Mouse (Mus musculus) myocyte (in vitro differentiated cells): ENCODE results near the gene Lenep. TPM values are rescaled to one million over a fixed set of nuclear protein-coding genes. Genes with fewer than 3 reads are reported as not detected.

Experiments
- H3K27me3 ChIP-seq: one replicate; pipeline ENCODE4 v1.6.1; 2011; ENCODE audit not compliant: control insufficient read depth, insufficient read depth, insufficient read length
- H3K36me3 ChIP-seq: one replicate; pipeline ENCODE4 v1.6.1; 2011; ENCODE audit not compliant: control insufficient read depth, insufficient read depth
- H3K4me2 ChIP-seq: one replicate; pipeline ENCODE4 v1.6.1; 2011; ENCODE audit warnings: low read depth, control low read depth
- H3K4me3 ChIP-seq: one replicate; pipeline ENCODE4 v1.5.1; 2011; ENCODE audit warnings: mild to moderate bottlenecking, control low read depth, moderate library complexity
- H3K79me2 ChIP-seq: one replicate; pipeline ENCODE4 v1.6.1; 2011; ENCODE audit not compliant: control insufficient read depth, insufficient read depth
- H3ac ChIP-seq: one replicate; pipeline ENCODE4 v1.6.1; 2011; ENCODE audit not compliant: control insufficient read depth, insufficient read length
- CEBPB ChIP-seq: IDR thresholded peaks from 2 replicates; pipeline ENCODE4 v1.6.1; 2011; ENCODE audit warnings: mild to moderate bottlenecking, moderate library complexity; ENCODE audit not compliant: poor library complexity, insufficient read depth, severe bottlenecking
- E2F4 ChIP-seq: IDR thresholded peaks from one replicate; pipeline ENCODE4 v1.6.1; 2011; ENCODE audit warnings: mild to moderate bottlenecking, control low read depth, moderate library complexity; ENCODE audit not compliant: insufficient read depth
- MAX ChIP-seq: IDR thresholded peaks from one replicate; pipeline ENCODE4 v1.6.1; 2011; ENCODE audit warnings: low read depth, mild to moderate bottlenecking, control low read depth
- MYOD1 ChIP-seq, 3 experiments: IDR thresholded peaks; one replicate each; pipeline ENCODE4 v1.6.1; 2011; ENCODE audit warnings: control low read depth in 2 of 3, low read depth in 2 of 3, mild to moderate bottlenecking in 2 of 3, moderate library complexity in 1 of 3; ENCODE audit not compliant: insufficient read length in 2 of 3, control insufficient read depth in 1 of 3
- MYOG ChIP-seq, 3 experiments: IDR thresholded peaks; one replicate each; pipeline ENCODE4 v1.6.1; 2011; ENCODE audit warnings: control low read depth in 2 of 3, low read depth in 2 of 3, mild to moderate bottlenecking in 2 of 3; ENCODE audit not compliant: insufficient read length in 2 of 3, control insufficient read depth in 1 of 3, insufficient read depth in 1 of 3
- POLR2A ChIP-seq: IDR thresholded peaks from one replicate; pipeline ENCODE4 v1.6.1; 2011; ENCODE audit warnings: low read depth, mild to moderate bottlenecking, control low read depth, moderate library complexity; ENCODE audit not compliant: insufficient read length
- POLR2AphosphoS2 ChIP-seq: IDR thresholded peaks from one replicate; pipeline ENCODE4 v1.6.1; 2011; ENCODE audit warnings: low read depth, control low read depth; ENCODE audit not compliant: insufficient read length
- REST ChIP-seq: IDR thresholded peaks from one replicate; pipeline ENCODE4 v1.6.1; 2011; ENCODE audit warnings: mild to moderate bottlenecking, control low read depth, moderate library complexity; ENCODE audit not compliant: insufficient read depth, insufficient read length
- SRF ChIP-seq: IDR thresholded peaks from one replicate; pipeline ENCODE4 v1.6.1; 2011; ENCODE audit warnings: low read depth; ENCODE audit not compliant: control insufficient read depth, insufficient read length
- TCF12 ChIP-seq: IDR thresholded peaks from one replicate; pipeline ENCODE4 v1.6.1; 2011; ENCODE audit warnings: mild to moderate bottlenecking, control low read depth; ENCODE audit not compliant: poor library complexity, insufficient read depth, severe bottlenecking
- TCF3 ChIP-seq: IDR thresholded peaks from one replicate; pipeline ENCODE4 v1.6.1; 2011; ENCODE audit warnings: low read depth, control low read depth; ENCODE audit not compliant: insufficient read length
- USF1 ChIP-seq: IDR thresholded peaks from one replicate; pipeline ENCODE4 v1.6.1; 2011; ENCODE audit warnings: low read depth, mild to moderate bottlenecking, control low read depth, moderate library complexity
- polyA plus RNA-seq: library from polyadenylated mRNA; unstranded; fragments of >200 nt; fragmentation: generic; extraction: Trizol; gene quantifications from one replicate; pipeline ENCODE4 v1.2.1, GENCODE M21; 2012; ENCODE audit warnings: missing spikeins

The Lenep gene
- polyA plus RNA-seq, 1 experiment, result not detected

GRCm38 (mm10) chr3:89365486-89366414, 36.8 kb downstream of the Lenep start:
- TF ChIP-seq TCF3, result no peak
- no peak overlapping the region for H3ac ChIP-seq
- H3K4me3 ChIP-seq, result no peak overlapping the region
- no peaks in the 10 kb centered on the region for H3K36me3 ChIP-seq
- no peak overlapping the region for H3K4me2 ChIP-seq
- H3K79me2 ChIP-seq, result no peaks in the 10 kb centered on the region
- peaks cover 42% of the 10 kb centered on the region for H3K27me3 ChIP-seq

- H3K79me2 ChIP-seq, result no peaks in the 10 kb centered on the region
- H3ac ChIP-seq, result no peak within 1 kb of the TSS
- no peak within 1 kb of the TSS for H3K4me2 ChIP-seq
- no peak within 1 kb of the TSS for H3K4me3 ChIP-seq
- H3K27me3 ChIP-seq, result peaks cover 42% of the 10 kb centered on the region
- H3K36me3 ChIP-seq, result no peaks in the 10 kb centered on the region
- TF ChIP-seq MYOD1 (IDR thresholded peaks at IDR 0.05; ENCODE audit: control insufficient read depth in 1 of 3, insufficient read length in 2 of 3, low read depth in 2 of 3) (no peak), SRF (no peak), MAX (no peak), USF1 (no peak), TCF3 (no peak), POLR2A (no peak), MYOG (IDR thresholded peaks at IDR 0.05; ENCODE audit: control insufficient read depth in 1 of 3, insufficient read depth in 1 of 3, insufficient read length in 2 of 3, low read depth in 2 of 3) (no peak), E2F4 (no peak), TCF12 (no peak), CEBPB (no peak), REST (no peak), POLR2AphosphoS2 (no peak)
Measured at GRCm38 (mm10) chr3:89365153-89365485, 37.5 kb downstream of the Lenep start, which contains the start of gene Dcst1. TSS of gene Dcst1 (minus strand) at chr3:89365253.

GRCm38 (mm10) chr3:89364631-89365030, 38.0 kb downstream of the Lenep start:
- Histone ChIP-seq H3K4me3 (no peak overlapping the region), H3K27me3 (peaks cover 42% of the 10 kb centered on the region), H3K79me2 (no peaks in the 10 kb centered on the region), H3K4me2 (no peak overlapping the region), H3K36me3 (no peaks in the 10 kb centered on the region), H3ac (no peak overlapping the region)
- TF ChIP-seq SRF (no peak), POLR2AphosphoS2 (no peak), MYOG (IDR thresholded peaks at IDR 0.05; ENCODE audit: control insufficient read depth in 1 of 3, insufficient read depth in 1 of 3, insufficient read length in 2 of 3, low read depth in 2 of 3) (no peak), REST (no peak), POLR2A (no peak), MYOD1 (IDR thresholded peaks at IDR 0.05; ENCODE audit: control insufficient read depth in 1 of 3, insufficient read length in 2 of 3, low read depth in 2 of 3) (no peak)

- no peaks in the 10 kb centered on the region for H3K36me3 ChIP-seq
- no peak within 1 kb of the TSS for H3K4me2 ChIP-seq
- peaks cover 22% of the 10 kb centered on the region for H3K27me3 ChIP-seq
- TF ChIP-seq CEBPB (no peak), MYOG (IDR thresholded peaks at IDR 0.05; ENCODE audit: control insufficient read depth in 1 of 3, insufficient read depth in 1 of 3, insufficient read length in 2 of 3, low read depth in 2 of 3) (no peak), SRF (no peak), E2F4 (no peak), POLR2AphosphoS2 (no peak), MAX (no peak), REST (no peak), MYOD1 (IDR thresholded peaks at IDR 0.05; ENCODE audit: control insufficient read depth in 1 of 3, insufficient read length in 2 of 3, low read depth in 2 of 3) (no peak), USF1 (no peak), TCF12 (no peak), TCF3 (no peak), POLR2A (no peak)
- no peak within 1 kb of the TSS for H3ac ChIP-seq
- H3K79me2 ChIP-seq, result no peaks in the 10 kb centered on the region
- H3K4me3 ChIP-seq, result no peak within 1 kb of the TSS
Measured at GRCm38 (mm10) chr3:89361675-89362074, 40.9 kb downstream of the Lenep start, which contains the start of gene Dcst2. TSS of gene Dcst2 (plus strand) at chr3:89361975.

- no peak overlapping the region for H3K4me3 ChIP-seq
- no peak overlapping the region for H3ac ChIP-seq
- H3K79me2 ChIP-seq, result no peaks in the 10 kb centered on the region
- H3K4me2 ChIP-seq, result peak overlapping the region; percentile 61
- H3K27me3 ChIP-seq, result peaks cover 18% of the 10 kb centered on the region
- no peak for TF ChIP-seq TCF3
- TF ChIP-seq SRF, result no peak
- TF ChIP-seq MAX, result no peak
- no peak for TF ChIP-seq REST
- TF ChIP-seq POLR2AphosphoS2, result no peak
- no peak for TF ChIP-seq MYOG (IDR thresholded peaks at IDR 0.05; ENCODE audit: control insufficient read depth in 1 of 3, insufficient read depth in 1 of 3, insufficient read length in 2 of 3, low read depth in 2 of 3)
- TF ChIP-seq E2F4, result no peak
- TF ChIP-seq USF1, result no peak
- TF ChIP-seq CEBPB, result no peak
- no peak for TF ChIP-seq MYOD1 (IDR thresholded peaks at IDR 0.05; ENCODE audit: control insufficient read depth in 1 of 3, insufficient read length in 2 of 3, low read depth in 2 of 3)
- TF ChIP-seq POLR2A, result no peak
- no peak for TF ChIP-seq TCF12
- no peaks in the 10 kb centered on the region for H3K36me3 ChIP-seq
Measured at GRCm38 (mm10) chr3:89360237-89360636, 42.4 kb downstream of the Lenep start.
